Mouse (Mus musculus) spleen, postnatal 4 days (tissue): ENCODE results near the gene Pvr.

Experiments
- DNase-seq, 2 experiments: peaks; one replicate each; pipeline ENCODE4 v3.0.0; 2022; ENCODE audit warnings: low spot score in 2 of 2

Gene Pvr

GRCm38 (mm10) chr7:19871943-19872601 is 48.9 kb downstream of the Pvr start:
- peak; percentile 55 to 78 for DNase-seq

GRCm38 (mm10) chr7:19871137-19871621 is 49.8 kb downstream of the Pvr start:
- DNase-seq = peak; percentile 42 to 73

GRCm38 (mm10) chr7:19867751-19868399 is 53.1 kb downstream of the Pvr start:
- DNase-seq = no peak

GRCm38 (mm10) chr7:19866490-19866889 is 54.5 kb downstream of the Pvr start:
- no peak for DNase-seq

- no peak for DNase-seq
Measured at GRCm38 (mm10) chr7:19865246-19866036, 55.5 kb downstream of the Pvr start.

- no peak for DNase-seq
Measured at GRCm38 (mm10) chr7:19864241-19864640, 56.7 kb downstream of the Pvr start.

- no peak for DNase-seq
Measured at GRCm38 (mm10) chr7:19861199-19861598, 59.8 kb downstream of the Pvr start, which contains the start of gene Ceacam16. Gene Ceacam16 (minus strand): TSS chr7:19861299.

- DNase-seq = no peak
Measured at GRCm38 (mm10) chr7:19859740-19860139, 61.2 kb downstream of the Pvr start.

GRCm38 (mm10) chr7:19856283-19856682 is 64.7 kb downstream of the Pvr start:
- no peak for DNase-seq

GRCm38 (mm10) chr7:19855663-19856062 is 65.3 kb downstream of the Pvr start:
- DNase-seq = no peak
